Mouse (Mus musculus): ENCODE measurements around the gene Fam129c. TPM values are rescaled to one million over a fixed set of nuclear protein-coding genes. Genes with fewer than 3 reads are reported as not detected.

The Fam129c gene
- total RNA-seq (2021) = 1 to 10 TPM; 2.7 to 4.3 TPM

DNA sequence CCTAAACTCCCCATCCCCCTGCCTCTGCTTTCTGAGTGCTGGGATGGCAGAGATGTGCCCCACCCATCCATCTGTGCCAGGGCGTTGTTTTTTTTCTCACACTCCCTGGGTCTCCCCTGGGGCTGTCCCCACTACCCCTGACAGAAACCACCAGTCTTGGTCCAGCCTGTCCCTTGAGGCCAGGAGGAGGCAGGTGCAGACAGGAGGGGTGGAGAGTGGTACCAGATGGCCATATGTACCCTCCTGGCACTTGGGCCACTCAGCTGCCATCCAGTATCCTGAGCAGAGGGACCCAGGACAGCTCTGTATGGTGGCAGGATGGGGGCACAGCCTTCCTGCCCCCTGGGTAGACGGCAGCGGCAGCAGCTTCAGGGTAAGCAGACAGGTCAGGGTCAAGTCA is at the start of gene Fam129c:
Gene Fam129c (plus strand): TSS at position 198 of the 400 bp plus-strand sequence.
- DNase-seq (ENCODE audit: extremely low spot score in 1 of 2, low spot score in 1 of 2) = no peak

DNA sequence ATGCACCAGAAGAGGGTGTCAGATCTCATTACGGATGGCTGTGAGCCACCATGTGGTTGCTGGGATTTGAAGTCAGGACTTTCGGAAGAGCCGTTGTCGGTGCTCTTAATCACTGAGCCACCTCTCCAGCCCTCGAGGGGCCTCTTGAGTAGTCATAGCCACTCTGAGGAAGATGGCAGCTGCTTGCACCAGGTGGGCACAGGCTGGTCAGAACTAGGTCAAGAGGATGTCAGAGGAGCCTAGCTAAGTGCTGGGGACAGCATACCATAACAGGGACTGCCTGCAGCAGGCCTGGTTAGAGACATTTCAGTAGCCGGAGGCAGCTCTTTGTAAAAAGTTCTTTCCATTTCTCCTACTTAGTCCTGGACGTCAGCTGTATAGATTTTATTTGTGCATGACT is 46.7 kb upstream of the Fam129c start:
- no peak for DNase-seq (ENCODE audit: extremely low spot score in 1 of 2, low spot score in 1 of 2)

DNA sequence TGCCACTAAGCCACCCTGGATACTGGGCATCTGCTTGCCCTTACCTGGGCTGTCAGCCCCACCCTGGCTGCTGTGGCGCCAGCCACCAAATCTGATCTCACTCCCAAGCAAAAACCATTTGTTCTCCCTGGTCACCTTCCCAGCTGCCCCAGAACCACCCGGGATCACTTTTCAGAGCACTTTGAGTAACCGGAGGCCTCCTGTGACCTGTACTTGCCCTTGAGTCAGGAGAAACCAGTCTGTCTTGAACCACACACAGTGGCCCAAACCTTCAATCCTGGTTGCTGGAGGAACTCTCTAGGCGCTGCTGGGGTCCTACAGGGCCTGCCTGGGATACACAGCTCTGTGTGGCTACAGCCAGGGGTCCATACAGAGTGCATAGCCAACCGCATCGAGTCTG is 44.7 kb upstream of the Fam129c start:
- no peak for DNase-seq (ENCODE audit: extremely low spot score in 1 of 2, low spot score in 1 of 2)

DNA sequence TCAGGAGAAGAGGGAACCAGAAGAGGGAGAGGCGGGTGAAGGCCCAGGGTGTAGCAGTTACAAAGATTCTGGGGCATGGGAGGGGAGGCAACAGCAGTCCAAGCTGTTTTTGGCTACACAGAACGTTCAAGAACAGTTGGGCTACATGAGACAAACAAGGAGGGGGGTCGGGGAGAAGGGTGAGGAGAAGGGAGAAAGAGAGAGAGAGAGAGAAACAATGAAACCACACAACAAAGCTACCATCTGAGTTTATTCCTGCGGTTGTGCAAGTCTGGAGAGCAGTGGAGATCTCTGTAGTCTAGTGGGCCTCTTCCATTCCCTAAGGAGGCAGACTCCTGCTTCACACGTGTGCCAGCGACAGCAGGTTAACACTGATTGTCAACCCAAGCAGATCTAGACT is 43.4 kb upstream of the Fam129c start:
- DNase-seq (ENCODE audit: extremely low spot score in 1 of 2, low spot score in 1 of 2) = no peak

- no peak for DNase-seq (ENCODE audit: extremely low spot score in 1 of 2, low spot score in 1 of 2)
Observed at GRCm38 (mm10) chr8:71554644-71555043, 42.8 kb upstream of the Fam129c start.

- no peak for DNase-seq (ENCODE audit: extremely low spot score in 1 of 2, low spot score in 1 of 2)
Observed at GRCm38 (mm10) chr8:71558071-71558957, 39.1 kb upstream of the Fam129c start, which contains the start of gene Tmem221. Gene Tmem221, minus strand, starts transcription at chr8:71558871.

GRCm38 (mm10) chr8:71558958-71559690 is 38.3 kb upstream of the Fam129c start:
- no peak for DNase-seq (ENCODE audit: extremely low spot score in 1 of 2, low spot score in 1 of 2)

DNA sequence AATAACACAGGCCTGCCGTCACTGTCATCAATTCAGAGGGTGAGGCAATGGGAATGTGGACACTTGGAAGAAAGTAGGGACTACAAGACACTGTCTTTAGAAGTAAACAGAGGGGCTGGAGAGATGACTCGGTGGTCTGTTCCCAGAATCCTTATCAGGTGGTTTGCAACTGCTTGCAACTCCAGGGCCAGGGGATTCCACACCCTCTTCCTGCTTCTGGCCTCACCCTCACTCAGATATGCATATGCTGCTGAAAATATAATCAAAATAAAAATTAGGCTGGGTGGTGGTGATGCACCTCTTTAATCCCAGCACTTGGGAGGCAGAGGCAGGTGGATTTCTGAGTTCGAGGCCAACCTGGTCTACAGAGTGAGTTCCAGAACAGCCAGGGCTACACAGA is 37.4 kb upstream of the Fam129c start:
- no peak for DNase-seq (ENCODE audit: extremely low spot score in 1 of 2, low spot score in 1 of 2)

DNA sequence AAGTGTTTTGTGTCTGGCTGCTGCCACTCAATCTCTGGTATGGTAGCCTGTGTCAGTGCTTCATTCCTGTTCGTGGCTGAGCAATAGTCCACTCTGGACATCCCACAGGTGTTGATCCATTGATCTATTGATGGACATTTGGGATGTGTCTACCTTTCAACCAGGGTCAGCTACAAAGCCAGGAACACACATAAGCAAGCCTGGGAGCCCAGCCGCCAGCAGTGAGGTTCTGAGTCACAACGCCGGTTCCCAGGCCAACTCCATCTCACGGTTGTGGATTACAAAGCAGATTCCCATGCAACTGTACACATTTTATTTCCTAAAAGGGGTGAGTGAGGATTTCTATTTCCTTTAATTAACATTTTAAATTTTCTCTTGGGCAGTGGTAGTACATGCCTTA is 36.7 kb upstream of the Fam129c start:
- DNase-seq (ENCODE audit: extremely low spot score in 1 of 2, low spot score in 1 of 2) = no peak

- peak in 1 of 2 experiments; percentile 67 for DNase-seq (ENCODE audit: extremely low spot score in 1 of 2, low spot score in 1 of 2)
Observed at GRCm38 (mm10) chr8:71561401-71561800, 36.0 kb upstream of the Fam129c start.

GRCm38 (mm10) chr8:71562751-71563150 is 34.7 kb upstream of the Fam129c start:
- peak; percentile 63 to 77 for DNase-seq (ENCODE audit: extremely low spot score in 1 of 2, low spot score in 1 of 2)

- DNase-seq (ENCODE audit: extremely low spot score in 1 of 2, low spot score in 1 of 2) = no peak
Observed at GRCm38 (mm10) chr8:71563992-71564391, 33.5 kb upstream of the Fam129c start.

DNA sequence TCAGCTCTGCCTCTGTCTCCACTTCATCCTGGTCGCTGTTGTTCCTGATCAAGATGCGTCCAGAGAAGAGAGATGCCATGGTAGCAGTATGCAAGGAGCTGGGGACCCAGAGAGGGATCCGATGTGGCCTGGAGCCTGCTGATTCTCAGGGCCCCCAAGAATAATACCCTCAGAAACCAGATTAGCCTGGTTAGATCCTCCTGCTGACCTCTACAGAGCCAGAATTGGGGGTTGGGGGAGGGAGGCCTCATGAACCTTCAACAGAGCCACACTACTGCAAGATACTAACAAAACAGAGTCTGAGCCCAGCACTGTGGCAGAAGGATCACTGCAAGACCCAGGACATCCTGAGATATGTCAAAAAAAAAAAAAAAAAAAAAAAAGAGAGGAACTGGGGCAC is 30.9 kb upstream of the Fam129c start, which contains the start of gene Nxnl1:
Gene Nxnl1 (minus strand): TSS at position 101 of the 400 bp plus-strand sequence.
- DNase-seq (ENCODE audit: extremely low spot score in 1 of 2, low spot score in 1 of 2) = no peak

GRCm38 (mm10) chr8:71567587-71567986 is 29.9 kb upstream of the Fam129c start:
- DNase-seq (ENCODE audit: extremely low spot score in 1 of 2, low spot score in 1 of 2) = no peak

DNA sequence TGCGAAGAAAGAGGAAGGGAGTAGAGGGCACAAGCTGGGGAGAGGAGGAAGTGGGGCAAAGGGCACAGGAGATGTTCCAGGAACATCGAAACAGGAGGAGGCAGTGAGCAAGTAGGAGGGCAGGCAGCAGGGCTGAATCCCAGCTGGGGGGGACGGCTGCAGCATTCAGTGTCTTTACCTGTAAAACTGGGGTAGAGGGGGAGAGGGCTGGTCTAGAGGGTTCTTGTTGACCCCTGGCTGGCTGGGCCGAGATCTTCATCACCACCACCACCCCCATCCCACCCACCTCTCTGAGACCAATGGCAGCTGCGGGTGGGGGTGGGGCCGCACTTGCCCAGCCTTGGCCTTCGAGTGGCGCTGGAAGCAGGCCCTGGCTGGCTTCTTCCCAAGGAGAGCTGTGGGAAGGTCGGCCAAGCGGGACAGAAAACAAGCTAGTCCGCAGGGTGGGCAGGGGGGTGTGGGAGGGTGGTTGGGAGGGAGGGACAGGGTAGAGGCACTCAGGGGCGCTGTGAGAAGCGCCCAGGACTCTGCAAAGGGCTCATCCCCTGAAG is 29.0 kb upstream of the Fam129c start, which contains the start of gene Slc27a1:
Gene Slc27a1 (plus strand): TSS at position 496 of the 551 bp plus-strand sequence.
- peak; percentile 52 to 67 for DNase-seq (ENCODE audit: extremely low spot score in 1 of 2, low spot score in 1 of 2)

- DNase-seq (ENCODE audit: extremely low spot score in 1 of 2, low spot score in 1 of 2) = no peak
Observed at GRCm38 (mm10) chr8:71568941-71569340, 28.5 kb upstream of the Fam129c start.

- peak; percentile 63 to 76 for DNase-seq (ENCODE audit: extremely low spot score in 1 of 2, low spot score in 1 of 2)
Observed at GRCm38 (mm10) chr8:71569366-71570290, 27.8 kb upstream of the Fam129c start.

- peak; percentile 87 to 90 for DNase-seq (ENCODE audit: extremely low spot score in 1 of 2, low spot score in 1 of 2)
Observed at GRCm38 (mm10) chr8:71570291-71570954, 27.0 kb upstream of the Fam129c start.

- DNase-seq (ENCODE audit: extremely low spot score in 1 of 2, low spot score in 1 of 2) = no peak
Observed at GRCm38 (mm10) chr8:71572077-71572476, 25.4 kb upstream of the Fam129c start.

Data from layer of hippocampus, postnatal 25 days (tissue).